Mouse (Mus musculus): Measurements from ENCODE around the gene Prodh2.

Gene Prodh2

GRCm38 (mm10) chr7:30549880-30550279 lies 56.5 kb downstream of the Prodh2 start:
- no peak for DNase-seq (ENCODE audit: low spot score in 2 of 2)

- DNase-seq (ENCODE audit: low spot score in 2 of 2), result no peak
Measured at GRCm38 (mm10) chr7:30550603-30551002, 57.2 kb downstream of the Prodh2 start.

GRCm38 (mm10) chr7:30551445-30552101 lies 58.2 kb downstream of the Prodh2 start:
- DNase-seq (ENCODE audit: low spot score in 2 of 2), result no peak

- DNase-seq (ENCODE audit: low spot score in 2 of 2), result peak; percentile 92 to 93
Measured at GRCm38 (mm10) chr7:30552102-30553020, 58.9 kb downstream of the Prodh2 start, which contains the start of the genes Hspb6 and Proser3. Gene Hspb6 (plus strand): TSS chr7:30552178. Gene Proser3 (minus strand): TSS chr7:30552299.

- no peak for DNase-seq (ENCODE audit: low spot score in 2 of 2)
Measured at GRCm38 (mm10) chr7:30553021-30553589, 59.7 kb downstream of the Prodh2 start.

GRCm38 (mm10) chr7:30553810-30554584 lies 60.6 kb downstream of the Prodh2 start:
- DNase-seq (ENCODE audit: low spot score in 2 of 2), result no peak

GRCm38 (mm10) chr7:30556894-30557536 lies 63.6 kb downstream of the Prodh2 start:
- no peak for DNase-seq (ENCODE audit: low spot score in 2 of 2)

- DNase-seq (ENCODE audit: low spot score in 2 of 2), result no peak
Measured at GRCm38 (mm10) chr7:30557901-30558514, 64.6 kb downstream of the Prodh2 start.

- DNase-seq (ENCODE audit: low spot score in 2 of 2), result no peak
Measured at GRCm38 (mm10) chr7:30558656-30559442, 65.4 kb downstream of the Prodh2 start.

- peak; percentile 88 to 96 for DNase-seq (ENCODE audit: low spot score in 2 of 2)
Measured at GRCm38 (mm10) chr7:30559443-30559954, 66.1 kb downstream of the Prodh2 start, which contains the start of gene Lin37. Gene Lin37 (minus strand): TSS chr7:30559838.

- DNase-seq (ENCODE audit: low spot score in 2 of 2), result no peak
Measured at GRCm38 (mm10) chr7:30560296-30560695, 66.9 kb downstream of the Prodh2 start.

- no peak for DNase-seq (ENCODE audit: low spot score in 2 of 2)
Measured at GRCm38 (mm10) chr7:30562526-30563116, 69.2 kb downstream of the Prodh2 start.

Data from frontal cortex, postnatal 25 days (tissue).